Mouse (Mus musculus) ES-E14 (cell line): ENCODE measurements around the gene Slc39a13. TPM values are rescaled to one million over a fixed set of nuclear protein-coding genes. Genes with fewer than 3 reads are reported as not detected.

Experiments
- DNase-seq: peaks from one replicate; pipeline ENCODE4 v3.0.0-alpha.2; 2013; ENCODE audit warnings: low read depth, low spot score
- H3K27ac ChIP-seq: 2 replicates; pipeline ENCODE4 v1.5.1; 2012; ENCODE audit warnings: low read depth, mild to moderate bottlenecking, low read length, moderate library complexity, mixed read lengths; ENCODE audit not compliant: poor library complexity, insufficient read depth, severe bottlenecking
- H3K36me3 ChIP-seq: 2 replicates; pipeline ENCODE4 v1.6.1; 2012; ENCODE audit warnings: mild to moderate bottlenecking, low read length, moderate library complexity, mixed read lengths; ENCODE audit not compliant: control insufficient read depth, poor library complexity, insufficient read depth, severe bottlenecking
- H3K4me1 ChIP-seq, 2 experiments: fragments of 150-350 bp in 1 of 2; sonication (generic) in 1 of 2; 2 replicates each; pipeline ENCODE4 v1.6.1; 2012; ENCODE audit warnings: low read length in 2 of 2, mild to moderate bottlenecking in 1 of 2, mixed read lengths in 1 of 2; ENCODE audit not compliant: control insufficient read depth in 2 of 2, insufficient read depth in 2 of 2, poor library complexity in 1 of 2
- H3K4me3 ChIP-seq, 2 experiments: fragments of 150-350 bp in 1 of 2; sonication (generic) in 1 of 2; 2 replicates each; pipeline ENCODE4 v1.5.1; 2012; ENCODE audit warnings: low read length in 2 of 2, low read depth in 1 of 2, mild to moderate bottlenecking in 1 of 2, mixed read lengths in 1 of 2; ENCODE audit not compliant: insufficient read depth in 1 of 2, poor library complexity in 1 of 2, severe bottlenecking in 1 of 2
- H3K9ac ChIP-seq: 2 replicates; pipeline ENCODE4 v1.6.1; 2012; ENCODE audit warnings: low read depth, mild to moderate bottlenecking, low read length, mixed read lengths; ENCODE audit not compliant: poor library complexity, insufficient read depth, severe bottlenecking
- H3K9me3 ChIP-seq: fragments of 150-350 bp; sonication (generic); 2 replicates; pipeline ENCODE4 v1.6.1; 2012; ENCODE audit warnings: low read depth, mild to moderate bottlenecking, low read length; ENCODE audit not compliant: control insufficient read depth, insufficient read depth
- CHD2 ChIP-seq: IDR thresholded peaks from 2 replicates; pipeline ENCODE4 v1.6.1; 2014; ENCODE audit warnings: mild to moderate bottlenecking, low read depth, low read length, inconsistent platforms
- HCFC1 ChIP-seq: IDR thresholded peaks from 2 replicates; pipeline ENCODE4 v1.6.1; 2012; ENCODE audit warnings: low read length, inconsistent platforms, borderline replicate concordance; ENCODE audit not compliant: insufficient read depth
- MAFK ChIP-seq: IDR thresholded peaks from 2 replicates; pipeline ENCODE4 v1.6.1; 2014; ENCODE audit warnings: mild to moderate bottlenecking, low read depth, low read length, inconsistent platforms; ENCODE audit not compliant: insufficient read depth
- ZC3H11A ChIP-seq: IDR thresholded peaks from 2 replicates; pipeline ENCODE4 v1.6.1; 2012; ENCODE audit warnings: low read depth, mild to moderate bottlenecking, inconsistent platforms, low read length, borderline replicate concordance
- ZNF384 ChIP-seq: IDR thresholded peaks from 2 replicates; pipeline ENCODE4 v1.6.1; 2012; ENCODE audit warnings: low read depth, low read length, inconsistent platforms
- in situ Hi-C, 2 experiments: fragments of 600-800 bp; cut with MboI; formaldehyde crosslinking; loops; one replicate each; pipeline ENCODE4 v1.15.1; 2025; ENCODE audit warnings: low sequenced_read_pairs in 2 of 2, inconsistent platforms in 1 of 2; ENCODE audit not compliant: unreplicated experiment in 2 of 2
- total RNA-seq: library from RNA; depleted of rRNA; stranded (reverse); fragments of 300-350 nt; gene quantifications from 2 replicates; pipeline ENCODE4 v1.2.3, GENCODE M21; 2012

Gene Slc39a13
- total RNA-seq, 1 experiment: 18.3 TPM

- TF ChIP-seq ZNF384: no peak
- no peak for TF ChIP-seq ZC3H11A
- no peak for TF ChIP-seq MAFK
- TF ChIP-seq CHD2: no peak
- TF ChIP-seq HCFC1: no peak
- in situ Hi-C loops: loop anchor here in 1 of 2 experiments (10.0 to 25.0 kb wide), 2 partner anchors 125 to 377 kb away; partner anchors contain the start of gene Ddb2
- no peak overlapping the region for H3K4me3 ChIP-seq
Observed at GRCm38 (mm10) chr2:91109807-91110385, 39.7 kb upstream of the Slc39a13 start.

GRCm38 (mm10) chr2:91109241-91109640 is 39.0 kb upstream of the Slc39a13 start:
- in situ Hi-C loops: loop anchor here in 1 of 2 experiments (25.0 kb wide), 1 partner anchor 378 kb away; no protein-coding TSS in a partner anchor
- TF ChIP-seq ZNF384: no peak
- TF ChIP-seq ZC3H11A: no peak
- no peak for TF ChIP-seq CHD2
- TF ChIP-seq HCFC1: no peak
- TF ChIP-seq MAFK: no peak
- DNase-seq: no peak
- peaks cover 0 to 9% of the 10 kb centered on the region in 2 experiments; a peak in 2 of 4 replicates for H3K4me1 ChIP-seq
- no peaks in the 10 kb centered on the region for H3K9me3 ChIP-seq
- no peak overlapping the region for H3K4me3 ChIP-seq
- H3K9ac ChIP-seq: no peak overlapping the region
- no peaks in the 10 kb centered on the region for H3K36me3 ChIP-seq
- H3K27ac ChIP-seq: no peak overlapping the region

More at GRCm38 (mm10) chr2:91109807-91110385, 39.7 kb upstream of the Slc39a13 start:
- H3K9me3 ChIP-seq: no peaks in the 10 kb centered on the region
- no peak overlapping the region for H3K9ac ChIP-seq
- no peak for DNase-seq
- no peaks in the 10 kb centered on the region for H3K36me3 ChIP-seq
- no peak overlapping the region for H3K27ac ChIP-seq
- peaks cover 0 to 9% of the 10 kb centered on the region in 2 experiments; a peak in 2 of 4 replicates for H3K4me1 ChIP-seq

- Histone ChIP-seq H3K4me3 (no peak overlapping the region), H3K27ac (no peak overlapping the region), H3K9ac (no peak overlapping the region), H3K4me1 (peaks cover 0 to 5% of the 10 kb centered on the region in 2 experiments; a peak in 2 of 4 replicates), H3K36me3 (no peaks in the 10 kb centered on the region), H3K9me3 (no peaks in the 10 kb centered on the region)
- in situ Hi-C loops: loop anchor here in 1 of 2 experiments (25.0 kb wide), 1 partner anchor 379 kb away; no protein-coding TSS in a partner anchor
- no peak for DNase-seq
- TF ChIP-seq ZC3H11A (no peak), CHD2 (no peak), HCFC1 (no peak), MAFK (no peak), ZNF384 (no peak)
Observed at GRCm38 (mm10) chr2:91108156-91108555, 37.9 kb upstream of the Slc39a13 start.

- TF ChIP-seq ZNF384: no peak
- TF ChIP-seq MAFK: no peak
- no peak for TF ChIP-seq CHD2
- no peak for TF ChIP-seq HCFC1
- TF ChIP-seq ZC3H11A: peak; percentile 88
- Histone ChIP-seq H3K9me3 (no peaks in the 10 kb centered on the region), H3K36me3 (no peaks in the 10 kb centered on the region), H3K9ac (no peak overlapping the region), H3K4me3 (no peak overlapping the region), H3K27ac (no peak overlapping the region), H3K4me1 (peaks cover 0 to 5% of the 10 kb centered on the region in 2 experiments; a peak in 2 of 4 replicates)
- in situ Hi-C loops: loop anchor here in 1 of 2 experiments (25.0 kb wide), 1 partner anchor 386 kb away; no protein-coding TSS in a partner anchor
- DNase-seq: peak; percentile 91
Observed at GRCm38 (mm10) chr2:91101124-91101740, 31.0 kb upstream of the Slc39a13 start.
